Mouse (Mus musculus): ENCODE results near the gene Tnfrsf14.

GRCm38 (mm10) chr4:154948066-154948939 lies 19.9 kb upstream of the Tnfrsf14 start:
- TF ChIP-seq TAL1 (IDR thresholded peaks at IDR 0.05; ENCODE audit: low read length): no peak
- TF ChIP-seq GATA1 (IDR thresholded peaks at IDR 0.05; ENCODE audit: low read length): no peak
